Mouse (Mus musculus) intestine, postnatal 0 days (tissue): ENCODE data around the gene Tex28. TPM values are rescaled to one million over a fixed set of nuclear protein-coding genes. Genes with fewer than 3 reads are reported as not detected.
"Not testable (repeated sequence)": the region's sequence is repeated elsewhere in the genome, so short reads cannot be mapped to it uniquely, and the experiment has no call there.

Experiments used
- ATAC-seq: fragments of 200-750 bp; cut with Nextera tagmentation; 2 replicates; pipeline ENCODE4 v1.8.0; 2017; ENCODE audit warnings: mild to moderate bottlenecking, moderate TSS enrichment, moderate library complexity
- H3K27ac ChIP-seq: fragments of 300-500 bp; sonication (generic); 2 replicates; pipeline ENCODE4 v1.5.1; 2014; ENCODE audit warnings: mild to moderate bottlenecking, low read depth, low read length, moderate library complexity
- H3K27me3 ChIP-seq: fragments of 300-500 bp; sonication (generic); replicated peaks from 2 replicates; pipeline ENCODE4 v1.6.1; 2014; ENCODE audit warnings: low read length, mixed read lengths; ENCODE audit not compliant: control insufficient read depth, insufficient read depth
- H3K36me3 ChIP-seq: fragments of 300-500 bp; sonication (generic); 2 replicates; pipeline ENCODE4 v1.6.1; 2014; ENCODE audit warnings: mild to moderate bottlenecking, moderate library complexity; ENCODE audit not compliant: control insufficient read depth, insufficient read depth
- H3K4me1 ChIP-seq: fragments of 300-500 bp; sonication (generic); replicated peaks from 2 replicates; pipeline ENCODE4 v1.6.1; 2014; ENCODE audit warnings: antibody characterized with exemption, low read length, mixed read lengths; ENCODE audit not compliant: control insufficient read depth, insufficient read depth
- H3K4me2 ChIP-seq: fragments of 300-500 bp; sonication (generic); replicated peaks from 2 replicates; pipeline ENCODE4 v1.6.1; 2014; ENCODE audit warnings: low read depth, mild to moderate bottlenecking, moderate library complexity
- H3K4me3 ChIP-seq: fragments of 300-500 bp; sonication (generic); 2 replicates; pipeline ENCODE4 v1.5.1; 2014; ENCODE audit warnings: low read depth, low read length
- H3K9ac ChIP-seq: fragments of 300-500 bp; sonication (generic); 2 replicates; pipeline ENCODE4 v1.6.1; 2014; ENCODE audit warnings: mild to moderate bottlenecking, low read depth, low read length
- H3K9me3 ChIP-seq: fragments of 300-500 bp; sonication (generic); 2 replicates; pipeline ENCODE4 v1.6.1; 2016; ENCODE audit warnings: mixed run types; ENCODE audit not compliant: control insufficient read depth
- CTCF ChIP-seq: sonication (generic); IDR thresholded peaks from 2 replicates; pipeline ENCODE4 v1.5.1; 2016; ENCODE audit warnings: low read depth, mild to moderate bottlenecking, control low read depth, antibody characterized with exemption, moderate library complexity
- WGBS: fragments of 180-500 bp; shearing (Covaris S2); extraction: QIAGEN DNeasy Blood & Tissue Kit; methylation state at CpG from one replicate; pipeline ENCODE4 v1.1.7; 2014; 5-methylcytosine and 5-hydroxymethylcytosine counted together
- polyA plus RNA-seq: library from polyadenylated mRNA; unstranded; fragments of >200 nt; fragmentation: Nextera tagmentation; extraction: Ambion mirVana; gene quantifications from 2 replicates; pipeline ENCODE4 v1.2.1, GENCODE M21; 2015

Tex28 gene
- not detected in 2 replicates for polyA plus RNA-seq

DNA sequence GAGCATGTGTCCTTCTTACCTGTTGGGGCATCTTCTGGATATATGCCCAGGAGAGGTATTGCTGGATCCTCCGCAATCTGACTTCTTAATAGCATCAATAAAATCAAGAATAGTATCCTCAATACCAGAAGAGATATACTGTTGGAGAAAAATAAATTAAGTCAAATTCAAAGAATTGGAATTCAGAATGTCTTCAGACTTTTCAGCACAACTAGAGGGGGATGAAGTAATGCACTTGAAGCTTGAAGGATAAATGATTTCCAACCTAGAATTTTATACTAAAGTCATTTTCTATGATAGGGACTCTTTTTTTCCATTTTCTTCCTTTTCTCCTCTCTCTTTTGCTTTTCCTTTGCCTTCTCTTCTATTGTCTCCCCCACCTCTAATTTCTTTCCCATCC lies at the start of gene Tex28:
Gene Tex28 (minus strand): TSS at position 101 of the 400 bp plus-strand sequence.
- H3K4me3 ChIP-seq: no peak within 1 kb of the TSS
- 84% methylated on average over 1 of the region's 1 CpGs for WGBS
- TF ChIP-seq CTCF: no peak

DNA sequence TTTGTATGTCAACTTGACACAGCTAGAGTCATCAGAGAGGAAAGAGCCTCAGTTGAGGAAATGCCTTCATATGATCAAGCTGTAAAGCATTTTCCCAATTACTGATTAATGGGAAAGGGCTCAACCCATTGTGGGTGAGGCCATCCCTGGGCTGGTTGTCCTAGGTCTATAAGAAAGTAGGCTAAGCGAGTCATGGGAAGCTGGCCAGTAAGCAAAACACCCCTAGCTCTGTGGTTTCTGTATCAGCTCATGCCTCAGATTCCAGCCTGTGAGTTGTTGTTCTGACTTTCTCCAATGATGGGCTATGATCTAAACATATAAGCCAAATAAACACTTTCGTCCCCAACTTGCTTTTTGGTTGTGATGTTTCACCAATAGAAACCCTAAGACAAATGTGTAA lies 35.9 kb upstream of the Tex28 start:
- Histone ChIP-seq H3K4me2 (no peak overlapping the region), H3K4me1 (no peaks in the 10 kb centered on the region), H3K9ac (no peak overlapping the region), H3K27ac (no peak overlapping the region), H3K27me3 (no peaks in the 10 kb centered on the region), H3K36me3 (no peaks in the 10 kb centered on the region), H3K9me3 (no peaks in the 10 kb centered on the region), H3K4me3 (no peak overlapping the region)
- ATAC-seq: no peak
- 81% methylated on average over 2 of the region's 2 CpGs for WGBS
- TF ChIP-seq CTCF: no peak

More for the DNA sequence above, at the start of gene Tex28:
- Histone ChIP-seq H3K4me1 (no peaks in the 10 kb centered on the region), H3K27ac (no peak within 1 kb of the TSS), H3K9ac (no peak within 1 kb of the TSS), H3K4me2 (no peak within 1 kb of the TSS), H3K36me3 (no peaks in the 10 kb centered on the region), H3K27me3 (no peaks in the 10 kb centered on the region), H3K9me3 (no peaks in the 10 kb centered on the region)
- no peak for ATAC-seq

DNA sequence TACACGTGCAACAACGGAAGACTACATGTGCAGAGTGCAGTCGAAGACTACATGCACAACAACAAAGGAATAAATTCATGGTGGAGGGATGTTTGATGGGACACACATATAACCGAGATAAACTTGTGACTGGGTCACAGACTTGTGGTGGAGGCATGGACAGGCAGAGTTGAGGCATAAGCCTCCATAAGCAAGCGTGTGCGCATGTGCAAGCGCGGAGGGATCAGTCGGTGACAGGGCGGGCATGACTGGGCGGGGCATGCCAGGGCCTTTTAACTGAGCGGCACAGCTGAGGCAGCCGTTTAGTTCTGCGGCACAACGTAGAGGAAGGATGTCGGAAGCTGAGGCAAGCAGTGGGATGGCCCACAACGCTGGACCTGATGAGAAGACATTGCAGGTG lies 9.3 kb upstream of the Tex28 start, which contains the start of gene Tktl1:
Gene Tktl1 (plus strand): TSS at position 301 of the 400 bp plus-strand sequence.
- Histone ChIP-seq H3K27ac (no peak within 1 kb of the TSS), H3K4me1 (no peaks in the 10 kb centered on the region), H3K9me3 (no peaks in the 10 kb centered on the region), H3K36me3 (no peaks in the 10 kb centered on the region), H3K4me3 (no peak within 1 kb of the TSS), H3K9ac (no peak within 1 kb of the TSS), H3K27me3 (no peaks in the 10 kb centered on the region), H3K4me2 (no peak within 1 kb of the TSS)
- no peak for ATAC-seq
- no peak for TF ChIP-seq CTCF
- 89% methylated on average over 17 of the region's 17 CpGs for WGBS

DNA sequence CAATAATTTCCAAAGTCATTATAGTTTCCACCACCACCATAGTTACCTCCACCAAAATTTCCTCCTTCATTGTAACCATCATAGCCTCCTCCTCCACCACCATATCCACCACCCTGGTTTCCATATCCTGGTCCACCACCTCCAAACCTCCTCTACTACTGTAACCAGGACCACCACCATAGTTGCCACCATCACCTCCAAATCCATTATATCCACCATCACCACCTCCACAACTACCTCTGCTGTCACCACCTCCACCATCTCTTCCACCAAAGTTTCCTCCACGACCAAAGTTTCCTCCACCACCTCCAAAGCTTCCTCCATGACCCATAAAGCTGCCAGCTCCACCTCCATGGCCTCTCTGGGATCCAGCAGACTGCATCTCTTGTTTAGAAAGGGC lies 32.4 kb downstream of the Tex28 start, which contains the start of gene Mecp2:
Gene Mecp2 (minus strand): TSS at position 101 of the 400 bp plus-strand sequence.
- H3K4me3 ChIP-seq, H3K9ac ChIP-seq, H3K4me2 ChIP-seq, H3K27me3 ChIP-seq, H3K9me3 ChIP-seq, H3K36me3 ChIP-seq, H3K4me1 ChIP-seq, ATAC-seq, H3K27ac ChIP-seq: not testable (repeated sequence)
- WGBS: 23% methylated on average over 1 of the region's 1 CpGs

DNA sequence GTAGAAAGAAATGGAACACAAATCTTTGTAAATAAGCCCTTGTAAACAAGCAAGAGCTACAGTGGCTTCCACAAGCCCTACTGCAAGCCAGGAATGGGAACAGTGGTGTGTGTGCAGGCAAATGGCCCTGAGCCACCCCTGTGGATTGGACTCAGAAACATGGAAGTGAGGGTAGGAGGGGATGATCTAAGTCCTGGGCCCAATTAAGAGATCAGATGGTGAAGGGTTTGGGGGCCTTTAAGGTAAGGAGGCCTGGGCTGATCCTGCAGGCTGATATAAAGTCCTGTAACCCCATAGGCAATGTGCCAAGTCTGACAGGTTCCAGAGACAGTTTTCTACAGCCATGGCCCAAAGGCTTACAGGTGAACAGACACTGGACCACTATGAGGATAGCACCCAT lies 40.5 kb downstream of the Tex28 start, which contains the start of gene Opn1mw:
Gene Opn1mw (plus strand): TSS at position 301 of the 400 bp plus-strand sequence.
- Histone ChIP-seq H3K4me2 (no peak within 1 kb of the TSS), H3K27me3 (no peaks in the 10 kb centered on the region), H3K4me3 (no peak within 1 kb of the TSS), H3K27ac (no peak within 1 kb of the TSS), H3K4me1 (no peaks in the 10 kb centered on the region), H3K9me3 (no peaks in the 10 kb centered on the region), H3K9ac (no peak within 1 kb of the TSS), H3K36me3 (no peaks in the 10 kb centered on the region)
- no peak for ATAC-seq
- TF ChIP-seq CTCF: no peak

DNA sequence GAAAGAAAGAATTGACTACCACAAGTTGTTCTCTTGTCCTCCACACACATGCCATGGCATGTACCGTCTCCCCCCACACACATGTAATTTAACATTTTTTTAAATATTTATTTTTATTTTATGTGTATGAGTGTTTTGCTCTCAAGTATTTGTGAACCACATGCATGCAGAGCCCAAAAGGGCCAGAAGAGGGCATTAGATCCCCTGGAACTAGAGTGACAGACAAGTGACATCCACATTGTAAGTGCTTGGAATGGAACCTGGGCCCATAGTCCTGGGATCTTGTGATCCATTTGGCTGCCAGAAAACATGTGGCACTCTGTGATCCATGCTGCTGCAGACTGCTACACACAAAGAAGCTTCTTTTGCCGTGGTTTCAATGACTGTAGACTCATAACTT lies 42.7 kb downstream of the Tex28 start:
- 47% methylated on average over 2 of the region's 2 CpGs for WGBS
- Histone ChIP-seq H3K4me3 (no peak overlapping the region), H3K27me3 (no peaks in the 10 kb centered on the region), H3K9ac (no peak overlapping the region), H3K9me3 (no peaks in the 10 kb centered on the region), H3K27ac (no peak overlapping the region), H3K36me3 (no peaks in the 10 kb centered on the region), H3K4me2 (no peak overlapping the region), H3K4me1 (no peaks in the 10 kb centered on the region)
- peak; percentile 49 for TF ChIP-seq CTCF
- no peak for ATAC-seq

DNA sequence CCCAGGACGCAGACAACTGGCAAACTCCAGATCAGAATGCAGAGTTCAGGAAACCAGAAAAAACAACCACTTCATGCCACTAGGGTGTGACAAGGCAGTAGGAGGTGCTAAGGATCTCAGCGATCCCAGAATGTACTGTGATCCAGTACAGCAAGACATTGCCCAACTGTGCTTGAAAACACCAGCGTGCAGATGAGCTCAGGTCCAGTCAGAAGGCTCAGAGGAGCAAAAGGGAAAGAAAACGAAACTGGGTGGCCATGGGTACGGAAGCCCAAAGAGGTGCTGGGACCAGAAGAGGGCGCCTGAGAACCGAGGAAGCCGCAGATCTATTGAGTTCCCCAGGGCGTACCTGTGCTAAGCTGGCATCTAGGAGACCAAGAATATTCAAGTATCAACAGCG lies 52.1 kb downstream of the Tex28 start:
- no peak overlapping the region for H3K4me3 ChIP-seq
- ATAC-seq: peak; percentile 82
- no peak overlapping the region for H3K9ac ChIP-seq
- H3K27me3 ChIP-seq: no peaks in the 10 kb centered on the region
- H3K36me3 ChIP-seq: no peaks in the 10 kb centered on the region
- H3K4me2 ChIP-seq: peak overlapping the region; percentile 43
- peak; percentile 76 for TF ChIP-seq CTCF
- no peaks in the 10 kb centered on the region for H3K4me1 ChIP-seq
- H3K27ac ChIP-seq: no peak overlapping the region
- WGBS: 20% methylated on average over 10 of the region's 10 CpGs
- no peaks in the 10 kb centered on the region for H3K9me3 ChIP-seq
